Mouse (Mus musculus): ENCODE results near the gene Mcfd2. TPM values are rescaled to one million over a fixed set of nuclear protein-coding genes. Genes with fewer than 3 reads are reported as not detected.

Gene Mcfd2
- total RNA-seq, 2 experiments from 2014 or later, result 39.7 to 42.0 TPM

GRCm38 (mm10) chr17:87255672-87256071, 10.1 kb downstream of the Mcfd2 start:
- intact Hi-C loops (cut with DNase I), result no loop called here
- no peak for DNase-seq

GRCm38 (mm10) chr17:87254384-87254783, 11.4 kb downstream of the Mcfd2 start:
- no peak for DNase-seq
- intact Hi-C loops (cut with DNase I), result no loop called here

DNA sequence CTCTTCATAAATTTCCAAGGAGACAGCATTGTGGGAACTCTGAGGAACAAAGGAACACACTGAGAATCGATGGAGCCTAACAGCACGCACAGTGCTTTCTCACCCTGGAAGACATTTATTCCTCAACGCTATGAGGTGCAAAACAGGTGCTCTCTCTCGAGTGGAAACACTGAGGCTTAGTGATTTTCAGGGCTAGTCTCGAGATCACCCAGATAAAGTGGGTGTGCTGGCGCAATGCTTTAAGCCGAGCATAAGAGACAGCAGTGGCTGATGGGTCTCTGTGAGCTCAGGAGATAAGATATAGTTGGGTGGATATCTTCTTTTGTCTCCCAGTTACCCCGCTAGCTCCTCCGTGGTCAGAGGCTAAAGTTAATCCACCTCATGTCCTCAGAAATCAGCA, 19.6 kb downstream of the Mcfd2 start:
- intact Hi-C loops (cut with DNase I), result loop anchor here (2.0 to 10.0 kb wide), 2 partner anchors 137 to 761 kb away; no protein-coding TSS in a partner anchor
- DNase-seq, result no peak

DNA sequence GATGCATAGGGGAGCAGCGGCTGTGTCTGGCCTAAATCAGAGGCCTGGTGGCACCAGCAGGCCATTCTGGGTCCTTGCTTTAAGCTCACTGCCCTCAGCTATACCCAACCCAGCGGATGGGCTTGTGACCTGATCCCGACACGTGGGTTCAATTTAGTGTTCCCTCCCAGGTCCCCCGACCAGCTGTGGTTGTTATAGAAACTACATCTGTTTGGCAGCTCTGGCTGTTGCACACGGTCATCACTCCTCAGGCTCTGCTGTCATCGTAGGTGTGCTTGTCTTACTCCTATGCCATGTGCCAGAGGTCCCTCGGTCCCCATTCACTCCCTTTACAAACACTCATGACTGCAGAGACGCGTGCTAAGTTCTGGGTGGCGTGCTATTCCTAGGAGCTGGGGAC, 27.9 kb downstream of the Mcfd2 start:
- intact Hi-C loops (cut with DNase I), result no loop called here

GRCm38 (mm10) chr17:87236725-87237650, 28.7 kb downstream of the Mcfd2 start:
- DNase-seq, result peak in 1 of 2 experiments; percentile 38
- intact Hi-C loops (cut with DNase I), result no loop called here

More for the DNA sequence above, 27.9 kb downstream of the Mcfd2 start:
- no peak for DNase-seq

DNA sequence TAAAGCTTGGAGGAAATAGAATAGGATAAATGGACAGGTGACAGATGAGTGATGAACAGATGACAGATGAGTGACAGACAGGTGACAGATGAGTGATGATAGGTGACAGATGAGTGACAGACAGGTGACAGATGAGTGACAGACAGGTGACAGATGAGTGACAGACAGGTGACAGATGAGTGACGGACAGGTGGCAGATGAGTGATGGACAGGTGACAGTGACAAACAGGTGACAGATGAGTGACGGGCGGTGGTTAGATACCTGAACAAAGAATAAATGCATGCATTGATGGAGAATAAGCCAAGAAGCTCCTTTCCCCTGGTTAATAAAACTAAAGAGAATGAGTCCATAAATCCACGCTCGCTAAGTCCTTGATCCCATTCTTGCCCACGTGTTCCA, 30.7 kb downstream of the Mcfd2 start:
- intact Hi-C loops (cut with DNase I), result no loop called here
- no peak for DNase-seq

DNA sequence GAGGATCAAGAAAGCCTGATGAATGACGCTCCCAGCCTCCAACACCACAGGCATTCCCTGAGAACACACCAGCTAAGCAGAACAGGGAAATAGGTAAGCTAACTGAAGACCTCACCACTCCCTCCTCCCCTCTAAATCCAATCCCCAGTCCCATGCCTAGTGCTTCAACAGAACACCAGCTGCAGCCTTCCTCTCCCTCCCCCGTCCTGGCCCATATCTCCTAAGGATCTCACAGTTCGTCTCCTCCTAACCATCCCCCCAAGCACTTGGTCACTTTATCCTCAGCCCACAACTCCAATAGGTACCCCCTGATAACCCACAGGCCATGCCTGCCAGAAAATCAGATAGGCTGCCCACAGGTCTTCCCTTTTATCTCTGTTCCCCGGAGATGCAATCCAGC, 37.9 kb downstream of the Mcfd2 start:
- intact Hi-C loops (cut with DNase I), result no loop called here
- DNase-seq, result no peak

GRCm38 (mm10) chr17:87226079-87226640, 39.6 kb downstream of the Mcfd2 start:
- intact Hi-C loops (cut with DNase I), result no loop called here
- DNase-seq, result peak in 1 of 2 experiments; percentile 22

DNA sequence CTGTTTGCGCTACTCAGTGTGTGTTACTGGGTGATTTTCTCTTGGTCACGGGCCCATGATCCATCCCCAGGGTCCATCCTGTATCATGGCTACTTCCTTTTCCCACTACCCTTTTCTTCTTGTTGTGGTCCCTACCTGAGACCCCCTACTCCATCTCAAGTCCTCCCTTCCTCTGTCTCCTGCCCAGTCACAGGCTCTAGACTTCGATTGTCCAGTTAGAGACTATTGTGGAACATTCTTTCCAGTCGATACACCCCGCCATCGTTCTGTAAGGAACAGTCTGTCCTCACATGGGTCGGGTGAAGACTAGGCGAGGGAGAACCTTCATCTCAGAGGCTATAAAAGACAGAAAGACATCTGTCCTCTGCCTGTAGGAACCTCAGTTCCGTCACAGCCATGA, 40.4 kb downstream of the Mcfd2 start:
- no peak for DNase-seq
- intact Hi-C loops (cut with DNase I), result no loop called here

- no peak for DNase-seq
- intact Hi-C loops (cut with DNase I), result no loop called here
Measured at GRCm38 (mm10) chr17:87224461-87224860, 41.3 kb downstream of the Mcfd2 start.

DNA sequence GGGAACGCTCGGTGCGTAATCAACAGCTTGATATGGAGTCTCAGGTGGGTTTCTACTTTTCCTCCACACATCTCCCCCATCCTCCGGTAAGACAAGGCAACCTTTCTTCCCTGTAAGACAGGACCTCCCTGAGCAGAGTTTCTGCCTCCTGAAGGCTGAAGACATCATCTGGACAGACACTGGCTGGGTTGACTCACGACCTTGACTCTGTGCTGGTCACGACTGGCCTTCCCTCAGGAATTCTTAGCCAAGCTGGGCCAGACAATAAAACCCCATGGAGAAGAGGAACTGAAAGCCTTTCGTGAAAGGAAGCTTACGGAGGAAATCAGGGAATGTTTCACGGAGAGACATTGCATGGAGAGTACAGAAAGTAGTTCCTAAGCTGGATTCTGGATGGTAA, 46.3 kb downstream of the Mcfd2 start:
- intact Hi-C loops (cut with DNase I), result loop anchor here (5.0 kb wide), 1 partner anchor 77 kb away; no protein-coding TSS in a partner anchor
- no peak for DNase-seq

GRCm38 (mm10) chr17:87214523-87214922, 51.2 kb downstream of the Mcfd2 start:
- intact Hi-C loops (cut with DNase I), result no loop called here
- DNase-seq, result no peak

GRCm38 (mm10) chr17:87210525-87210924, 55.2 kb downstream of the Mcfd2 start:
- intact Hi-C loops (cut with DNase I), result no loop called here
- no peak for DNase-seq

- intact Hi-C loops (cut with DNase I), result no loop called here
- DNase-seq, result no peak
Measured at GRCm38 (mm10) chr17:87206885-87207284, 58.9 kb downstream of the Mcfd2 start.

Other genes with a start within 250 kb of the Mcfd2 start
- gene Pigf, start 240.5 kb downstream of the Mcfd2 start, total RNA-seq (2021), result 1 to 10 TPM; 4.0 to 4.8 TPM
- 10 to 100 TPM; 44.2 to 47.3 TPM for gene Cript, start 240.4 kb downstream of the Mcfd2 start, total RNA-seq (2021)
- gene Socs5, start 158.3 kb downstream of the Mcfd2 start, total RNA-seq (2021), result 10 to 100 TPM; 30.3 to 32.8 TPM
- gene Ttc7, start 17.0 kb upstream of the Mcfd2 start, total RNA-seq (2021), result 1 to 10 TPM; 6.7 to 8.2 TPM
- not detected for gene Stpg4, start 161.8 kb upstream of the Mcfd2 start, total RNA-seq (2021)
- gene Calm2, start 181.0 kb upstream of the Mcfd2 start, total RNA-seq (2021), result 100 to 1,000 TPM; 179 to 185 TPM